Mouse (Mus musculus): ENCODE data around the gene Zfp2.

Gene Zfp2

DNA sequence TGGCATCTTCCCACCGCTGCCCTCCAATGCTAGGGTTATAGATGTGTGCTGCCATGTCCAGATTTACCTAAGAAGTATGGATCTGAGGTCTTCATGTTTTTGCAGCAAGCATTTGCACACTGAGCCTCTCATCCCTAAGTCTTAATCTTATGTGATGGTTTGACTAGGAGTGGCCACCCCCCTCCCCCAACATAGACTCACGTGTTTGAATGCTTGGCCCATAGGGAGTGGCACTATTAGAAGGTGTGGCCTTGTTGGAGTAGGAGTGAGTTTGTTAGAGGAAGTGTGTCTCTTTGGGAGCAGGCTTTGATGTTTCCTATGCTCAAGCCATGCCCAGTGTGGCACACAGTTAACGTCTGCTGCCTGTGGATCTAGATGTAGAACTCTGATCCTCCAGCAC, 37.3 kb downstream of the Zfp2 start:
- no peak for DNase-seq (ENCODE audit: low spot score in 2 of 2)

DNA sequence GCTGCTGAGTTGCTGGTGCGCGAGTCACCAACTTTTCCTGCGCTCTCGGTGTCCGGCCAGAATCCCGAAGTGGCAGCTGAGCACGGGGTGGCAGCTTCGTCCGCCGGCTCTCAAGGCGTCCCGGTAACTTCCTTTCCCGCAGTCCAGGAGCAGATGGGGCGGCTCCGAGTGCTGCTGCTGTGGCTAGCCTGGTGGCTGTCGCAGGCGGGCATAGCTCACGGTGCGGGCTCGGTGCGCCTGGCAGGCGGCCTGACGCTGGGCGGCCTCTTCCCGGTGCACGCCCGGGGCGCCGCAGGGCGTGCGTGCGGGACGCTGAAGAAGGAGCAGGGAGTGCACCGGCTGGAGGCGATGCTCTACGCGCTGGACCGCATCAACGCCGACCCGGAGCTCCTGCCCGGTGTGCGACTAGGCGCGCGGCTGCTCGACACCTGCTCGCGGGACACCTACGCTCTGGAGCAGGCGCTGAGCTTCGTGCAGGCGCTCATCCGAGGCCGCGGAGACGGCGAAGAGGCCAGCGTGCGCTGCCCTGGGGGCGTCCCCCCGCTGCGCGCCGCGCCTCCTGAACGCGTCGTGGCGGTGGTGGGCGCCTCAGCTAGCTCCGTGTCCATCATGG, 64.9 kb downstream of the Zfp2 start:
- peak; percentile 10 to 11 for DNase-seq (ENCODE audit: low spot score in 2 of 2)

DNA sequence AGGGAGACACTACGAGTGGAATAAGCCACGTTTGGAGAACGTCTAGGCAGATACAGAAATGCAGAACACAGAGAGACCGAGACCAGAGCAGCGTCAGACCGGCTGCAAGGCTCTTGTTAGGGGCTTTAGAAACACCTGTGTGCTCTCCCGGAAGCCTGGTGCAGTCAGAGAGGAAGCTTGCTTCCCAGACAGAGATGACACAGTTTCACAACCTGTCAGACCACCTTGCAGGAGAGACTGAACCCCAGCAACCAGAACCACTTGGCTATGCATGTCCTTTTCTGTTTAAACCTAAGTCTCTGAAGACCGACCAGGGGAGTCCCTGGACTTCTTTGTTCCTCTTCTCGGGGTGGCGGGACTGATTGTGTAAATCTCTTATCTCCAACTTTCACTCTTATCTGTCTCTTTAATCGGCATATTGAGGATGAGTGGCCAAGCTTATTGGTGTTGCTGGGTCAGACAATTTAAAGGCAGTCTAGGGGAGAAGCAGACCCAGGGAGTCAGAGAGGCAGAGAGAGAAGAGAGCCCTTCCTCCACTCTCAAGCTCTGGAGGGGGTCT, 65.7 kb downstream of the Zfp2 start, which contains the start of gene Grm6:
Grm6 (plus strand) TSS at position 509 of the 559 bp plus-strand sequence.
- DNase-seq (ENCODE audit: low spot score in 2 of 2), result no peak

DNA sequence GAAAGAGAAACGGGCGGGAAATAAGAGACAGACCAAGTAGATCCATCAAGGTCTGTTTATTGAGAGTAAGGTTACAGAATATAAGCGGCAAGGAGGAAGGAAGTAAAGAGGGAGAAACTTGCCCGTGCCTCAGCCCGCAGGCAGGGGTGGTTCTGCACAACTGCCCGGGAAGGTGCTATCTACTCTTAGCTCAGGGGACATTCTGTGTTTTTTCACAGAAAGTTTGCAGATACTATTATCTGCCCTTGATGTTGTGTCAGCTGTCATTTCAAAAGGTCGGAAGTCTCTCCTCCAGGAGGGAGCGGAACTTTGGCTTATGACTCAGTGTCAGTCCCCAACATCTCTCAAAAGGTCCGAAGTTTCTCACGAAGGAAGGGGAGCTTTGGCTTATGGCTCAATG, 66.7 kb downstream of the Zfp2 start:
- no peak for DNase-seq (ENCODE audit: low spot score in 2 of 2)
